Mouse (Mus musculus) testis, adult 2 months (tissue): ENCODE results near the gene Myl6. TPM values are rescaled to one million over a fixed set of nuclear protein-coding genes. Genes with fewer than 3 reads are reported as not detected.

Experiments
- H3K27ac ChIP-seq: fragments of 200-500 bp; 2 replicates; pipeline ENCODE4 v1.5.1; 2012; ENCODE audit warnings: low read depth, low read length; ENCODE audit not compliant: control insufficient read depth, insufficient read depth
- H3K27me3 ChIP-seq: fragments of 200-500 bp; 2 replicates; pipeline ENCODE4 v1.6.1; 2012; ENCODE audit warnings: mild to moderate bottlenecking, low read length, moderate library complexity; ENCODE audit not compliant: control insufficient read depth, insufficient read depth
- H3K36me3 ChIP-seq: fragments of 200-500 bp; 2 replicates; pipeline ENCODE4 v1.6.1; 2012; ENCODE audit warnings: mild to moderate bottlenecking, low read length; ENCODE audit not compliant: control insufficient read depth, insufficient read depth
- H3K4me1 ChIP-seq: fragments of 200-500 bp; 2 replicates; pipeline ENCODE4 v1.6.1; 2012; ENCODE audit warnings: low read length; ENCODE audit not compliant: control insufficient read depth, insufficient read depth
- H3K4me3 ChIP-seq: fragments of 200-500 bp; 2 replicates; pipeline ENCODE4 v1.5.1; 2012; ENCODE audit warnings: low read depth, mild to moderate bottlenecking, low read length, moderate library complexity, mixed read lengths; ENCODE audit not compliant: control insufficient read depth
- CTCF ChIP-seq: fragments of 200-500 bp; IDR thresholded peaks from 2 replicates; pipeline ENCODE4 v1.5.1; 2012; ENCODE audit warnings: low read depth, mild to moderate bottlenecking, inconsistent platforms, low read length, moderate library complexity; ENCODE audit not compliant: control insufficient read depth, insufficient read depth, insufficient replicate concordance
- POLR2A ChIP-seq: fragments of 200-500 bp; IDR thresholded peaks from 2 replicates; pipeline ENCODE4 v1.6.1; 2012; ENCODE audit warnings: low read depth, mild to moderate bottlenecking, inconsistent platforms, low read length, moderate library complexity; ENCODE audit not compliant: control insufficient read depth
- polyA plus RNA-seq: library from polyadenylated mRNA; depleted of rRNA; stranded (reverse); fragments of >200 nt; gene quantifications from 2 replicates; pipeline ENCODE4 v1.2.3, GENCODE M21; 2012; rRNA removed

The Myl6 gene
- polyA plus RNA-seq, 1 experiment: 191 TPM

GRCm38 (mm10) chr10:128441324-128442119 is 52.4 kb downstream of the Myl6 start:
- no peak overlapping the region for H3K27ac ChIP-seq
- TF ChIP-seq CTCF (no peak), POLR2A (no peak)
- H3K4me1 ChIP-seq: no peaks in the 10 kb centered on the region
- H3K27me3 ChIP-seq: no peaks in the 10 kb centered on the region
- no peak overlapping the region for H3K4me3 ChIP-seq
- peaks cover 1% of the 10 kb centered on the region; the same call in 1 of the 2 replicates for H3K36me3 ChIP-seq

Other genes starting within 250 kb of the Myl6 start
- 0.05 TPM in 1 of 2 replicates, not detected in the other for gene Apon, start 240.0 kb downstream of the Myl6 start, polyA plus RNA-seq
- 0.44 and 0.60 TPM in 2 replicates for gene Apof, start 225.5 kb downstream of the Myl6 start, polyA plus RNA-seq
- 6.0 and 6.6 TPM in 2 replicates for gene Stat2, start 223.6 kb downstream of the Myl6 start, polyA plus RNA-seq
- gene Il23a, start 195.4 kb downstream of the Myl6 start, polyA plus RNA-seq: 0.06 and 0.36 TPM in 2 replicates
- gene Pan2, start 190.8 kb downstream of the Myl6 start, polyA plus RNA-seq: 21.1 and 24.6 TPM in 2 replicates
- gene Cnpy2, start 171.7 kb downstream of the Myl6 start, polyA plus RNA-seq: 7.4 and 9.2 TPM in 2 replicates
- 58.8 and 59.4 TPM in 2 replicates for gene Cs, start 156.4 kb downstream of the Myl6 start, polyA plus RNA-seq
- 21.2 TPM in 2 replicates for gene Coq10a, start 125.1 kb downstream of the Myl6 start, polyA plus RNA-seq
- 6.8 and 7.0 TPM in 2 replicates for gene Ankrd52, start 117.0 kb downstream of the Myl6 start, polyA plus RNA-seq
- gene Slc39a5, start 92.9 kb downstream of the Myl6 start, polyA plus RNA-seq: 0.14 and 0.18 TPM in 2 replicates
- gene Nabp2, start 82.7 kb downstream of the Myl6 start, polyA plus RNA-seq: 22.5 and 27.7 TPM in 2 replicates
- 82.6 and 84.1 TPM in 2 replicates for gene Rnf41, start 82.5 kb downstream of the Myl6 start, polyA plus RNA-seq
- gene Smarcc2, start 34.9 kb downstream of the Myl6 start, polyA plus RNA-seq: 138 and 141 TPM in 2 replicates
- gene Myl6b, start 4.5 kb upstream of the Myl6 start, polyA plus RNA-seq: 20.3 and 23.2 TPM in 2 replicates
- gene Esyt1, start 31.7 kb upstream of the Myl6 start, polyA plus RNA-seq: 1.6 and 3.1 TPM in 2 replicates
- gene Zc3h10, start 53.6 kb upstream of the Myl6 start, polyA plus RNA-seq: 29.9 and 33.9 TPM in 2 replicates
- gene Rpl41, start 55.2 kb upstream of the Myl6 start, polyA plus RNA-seq: 1,504 and 1,952 TPM in 2 replicates
- gene Pa2g4, start 71.8 kb upstream of the Myl6 start, polyA plus RNA-seq: 31.7 and 36.5 TPM in 2 replicates
- 0.77 and 2.1 TPM in 2 replicates for gene Erbb3, start 95.5 kb upstream of the Myl6 start, polyA plus RNA-seq
- 296 and 407 TPM in 2 replicates for gene Rps26, start 132.6 kb upstream of the Myl6 start, polyA plus RNA-seq
- gene Ikzf4, start 151.8 kb upstream of the Myl6 start, polyA plus RNA-seq: 0.84 and 1.2 TPM in 2 replicates
- gene Suox, start 179.9 kb upstream of the Myl6 start, polyA plus RNA-seq: 7.0 and 9.7 TPM in 2 replicates
- 27.6 and 31.1 TPM in 2 replicates for gene Rab5b, start 202.1 kb upstream of the Myl6 start, polyA plus RNA-seq
- gene Pmel, start 210.1 kb upstream of the Myl6 start, polyA plus RNA-seq: 24.6 and 27.7 TPM in 2 replicates
- gene Cdk2, start 210.9 kb upstream of the Myl6 start, polyA plus RNA-seq: 53.1 and 61.0 TPM in 2 replicates